Mouse (Mus musculus) neural tube, embryonic 11.5 days (tissue): ENCODE measurements around the gene Plekha3. TPM values are rescaled to one million over a fixed set of nuclear protein-coding genes. Genes with fewer than 3 reads are reported as not detected.

ENCODE experiments used
- ATAC-seq: fragments of 200-750 bp; cut with Nextera tagmentation; 2 replicates; pipeline ENCODE4 v1.8.0; 2017; ENCODE audit warnings: moderate number of reproducible peaks, mild to moderate bottlenecking, moderate TSS enrichment, moderate library complexity; ENCODE audit not compliant: insufficient read depth, low FRiP score, low TSS enrichment
- DNase-seq: peaks from one replicate; pipeline ENCODE4 v3.0.0-alpha.2; 2015; ENCODE audit warnings: low spot score
- H3K27ac ChIP-seq: fragments of 300-500 bp; sonication (generic); 2 replicates; pipeline ENCODE4 v1.5.1; 2014; ENCODE audit warnings: low read depth, mild to moderate bottlenecking, low read length
- H3K27me3 ChIP-seq: fragments of 300-500 bp; sonication (generic); 2 replicates; pipeline ENCODE4 v1.6.1; 2014; ENCODE audit warnings: mild to moderate bottlenecking, low read length, mixed read lengths; ENCODE audit not compliant: control insufficient read depth, insufficient read depth
- H3K36me3 ChIP-seq: fragments of 300-500 bp; sonication (generic); 2 replicates; pipeline ENCODE4 v1.6.1; 2014; ENCODE audit warnings: mild to moderate bottlenecking, low read length, moderate library complexity, mixed read lengths; ENCODE audit not compliant: control insufficient read depth, insufficient read depth
- H3K4me1 ChIP-seq: fragments of 300-500 bp; sonication (generic); 2 replicates; pipeline ENCODE4 v1.6.1; 2014; ENCODE audit warnings: low read length, mixed read lengths; ENCODE audit not compliant: control insufficient read depth, insufficient read depth
- H3K4me2 ChIP-seq: fragments of 300-500 bp; sonication (generic); 2 replicates; pipeline ENCODE4 v1.6.1; 2014; ENCODE audit warnings: low read depth, mild to moderate bottlenecking, moderate library complexity
- H3K4me3 ChIP-seq: fragments of 300-500 bp; sonication (generic); 2 replicates; pipeline ENCODE4 v1.5.1; 2014; ENCODE audit warnings: low read depth, low read length
- H3K9ac ChIP-seq: fragments of 300-500 bp; sonication (generic); 2 replicates; pipeline ENCODE4 v1.6.1; 2014; ENCODE audit warnings: mild to moderate bottlenecking, low read length
- H3K9me3 ChIP-seq: fragments of 300-500 bp; sonication (generic); 2 replicates; pipeline ENCODE4 v1.6.1; 2016; ENCODE audit warnings: low read length; ENCODE audit not compliant: control insufficient read depth
- WGBS: fragments of 180-500 bp; shearing (Covaris S2); extraction: QIAGEN DNeasy Blood & Tissue Kit; methylation state at CpG from one replicate; pipeline ENCODE4 v1.1.7; 2014; 5-methylcytosine and 5-hydroxymethylcytosine counted together
- polyA plus RNA-seq: library from polyadenylated mRNA; unstranded; fragments of >200 nt; fragmentation: Nextera tagmentation; extraction: Ambion mirVana; gene quantifications from 2 replicates; pipeline ENCODE4 v1.2.1, GENCODE M21; 2014

Gene Plekha3
- polyA plus RNA-seq, 1 experiment from 2014 or later, result 13.9 TPM

GRCm38 (mm10) chr2:76687608-76688007 is 12.5 kb downstream of the Plekha3 start:
- 69% methylated on average over 3 of the region's 3 CpGs for WGBS
- Histone ChIP-seq H3K36me3 (no peaks in the 10 kb centered on the region; the same call in 1 of the 2 replicates), H3K4me2 (no peak overlapping the region), H3K9me3 (no peaks in the 10 kb centered on the region), H3K9ac (no peak overlapping the region), H3K4me1 (no peaks in the 10 kb centered on the region), H3K27me3 (no peaks in the 10 kb centered on the region), H3K27ac (no peak overlapping the region), H3K4me3 (no peak overlapping the region)
- no peak for ATAC-seq
- DNase-seq, result no peak

GRCm38 (mm10) chr2:76688162-76688561 is 13.1 kb downstream of the Plekha3 start:
- H3K27me3 ChIP-seq, result no peaks in the 10 kb centered on the region
- no peak for DNase-seq
- ATAC-seq, result no peak
- 55% methylated on average over 7 of the region's 7 CpGs for WGBS
- H3K4me2 ChIP-seq, result no peak overlapping the region
- no peak overlapping the region for H3K4me3 ChIP-seq
- no peak overlapping the region for H3K9ac ChIP-seq
- H3K4me1 ChIP-seq, result no peaks in the 10 kb centered on the region
- H3K9me3 ChIP-seq, result no peaks in the 10 kb centered on the region
- H3K27ac ChIP-seq, result no peak overlapping the region
- H3K36me3 ChIP-seq, result no peaks in the 10 kb centered on the region; the same call in 1 of the 2 replicates

GRCm38 (mm10) chr2:76690436-76691204 is 15.5 kb downstream of the Plekha3 start:
- Histone ChIP-seq H3K9me3 (no peaks in the 10 kb centered on the region), H3K4me2 (no peak overlapping the region)
- no peak for ATAC-seq

GRCm38 (mm10) chr2:76693765-76694164 is 18.7 kb downstream of the Plekha3 start:
- WGBS, result 81% methylated on average over 5 of the region's 5 CpGs
- H3K27ac ChIP-seq, result no peak overlapping the region
- H3K9me3 ChIP-seq, result no peaks in the 10 kb centered on the region
- no peaks in the 10 kb centered on the region for H3K27me3 ChIP-seq
- peaks cover 2% of the 10 kb centered on the region; the same call in 1 of the 2 replicates for H3K36me3 ChIP-seq
- ATAC-seq (no peak), DNase-seq (no peak)
- H3K4me1 ChIP-seq, result no peaks in the 10 kb centered on the region
- H3K4me3 ChIP-seq, result no peak overlapping the region
- H3K9ac ChIP-seq, result no peak overlapping the region
- no peak overlapping the region for H3K4me2 ChIP-seq

More at GRCm38 (mm10) chr2:76690436-76691204, 15.5 kb downstream of the Plekha3 start:
- no peaks in the 10 kb centered on the region for H3K27me3 ChIP-seq
- no peak overlapping the region for H3K9ac ChIP-seq
- no peak overlapping the region for H3K4me3 ChIP-seq
- peaks cover 2% of the 10 kb centered on the region for H3K36me3 ChIP-seq
- no peaks in the 10 kb centered on the region for H3K4me1 ChIP-seq
- 93% methylated on average over 12 of the region's 12 CpGs for WGBS
- DNase-seq, result no peak
- H3K27ac ChIP-seq, result no peak overlapping the region

- Histone ChIP-seq H3K4me3 (no peak overlapping the region), H3K4me1 (no peaks in the 10 kb centered on the region), H3K27me3 (no peaks in the 10 kb centered on the region), H3K9me3 (no peaks in the 10 kb centered on the region), H3K27ac (no peak overlapping the region), H3K9ac (no peak overlapping the region), H3K36me3 (peaks cover 2% of the 10 kb centered on the region; the same call in 1 of the 2 replicates), H3K4me2 (no peak overlapping the region)
- DNase-seq (no peak), ATAC-seq (no peak)
- 89% methylated on average over 6 of the region's 6 CpGs for WGBS
These were observed 20.2 kb downstream of the Plekha3 start for GRCm38 (mm10) chr2:76695290-76695689.

GRCm38 (mm10) chr2:76702188-76702587 is 27.1 kb downstream of the Plekha3 start:
- Histone ChIP-seq H3K27ac (no peak overlapping the region), H3K9ac (no peak overlapping the region), H3K4me2 (no peak overlapping the region), H3K27me3 (no peaks in the 10 kb centered on the region), H3K9me3 (no peaks in the 10 kb centered on the region), H3K4me1 (no peaks in the 10 kb centered on the region), H3K36me3 (no peaks in the 10 kb centered on the region), H3K4me3 (no peak overlapping the region)
- DNase-seq, result no peak
- ATAC-seq, result no peak
- 93% methylated on average over 3 of the region's 3 CpGs for WGBS

GRCm38 (mm10) chr2:76702751-76703150 is 27.7 kb downstream of the Plekha3 start:
- Histone ChIP-seq H3K4me2 (no peak overlapping the region), H3K4me1 (no peaks in the 10 kb centered on the region), H3K27ac (no peak overlapping the region), H3K9me3 (no peaks in the 10 kb centered on the region), H3K4me3 (no peak overlapping the region), H3K27me3 (no peaks in the 10 kb centered on the region), H3K36me3 (no peaks in the 10 kb centered on the region), H3K9ac (no peak overlapping the region)
- DNase-seq, result no peak
- 86% methylated on average over 5 of the region's 5 CpGs for WGBS
- no peak for ATAC-seq

GRCm38 (mm10) chr2:76705655-76706054 is 30.6 kb downstream of the Plekha3 start:
- Histone ChIP-seq H3K27me3 (no peaks in the 10 kb centered on the region), H3K4me3 (no peak overlapping the region), H3K4me1 (no peaks in the 10 kb centered on the region), H3K27ac (no peak overlapping the region), H3K36me3 (no peaks in the 10 kb centered on the region), H3K9me3 (no peaks in the 10 kb centered on the region), H3K9ac (no peak overlapping the region), H3K4me2 (no peak overlapping the region)
- WGBS, result 92% methylated on average over 13 of the region's 13 CpGs
- DNase-seq, result no peak
- no peak for ATAC-seq

GRCm38 (mm10) chr2:76708512-76708911 is 33.4 kb downstream of the Plekha3 start:
- Histone ChIP-seq H3K36me3 (peaks cover 2% of the 10 kb centered on the region; the same call in 1 of the 2 replicates), H3K27ac (no peak overlapping the region), H3K27me3 (no peaks in the 10 kb centered on the region), H3K4me1 (no peaks in the 10 kb centered on the region), H3K4me3 (no peak overlapping the region), H3K4me2 (no peak overlapping the region), H3K9me3 (no peaks in the 10 kb centered on the region), H3K9ac (no peak overlapping the region)
- DNase-seq, result no peak
- WGBS, result 93% methylated on average over 3 of the region's 3 CpGs
- ATAC-seq, result no peak
